Mouse (Mus musculus) lung, embryonic 15.5 days (tissue): ENCODE measurements at regions not wholly inside any gene's neighbourhood (a gene's known extent, or its start where the extent isn't known, plus 50 kb on each side); places are given as distances from the start of the nearest gene placed in this dataset.
"Not testable (repeated sequence)": the region's sequence is repeated elsewhere in the genome, so short reads cannot be mapped to it uniquely, and the experiment has no call there.

Experiments
- ATAC-seq: fragments of 200-750 bp; cut with Nextera tagmentation; 2 replicates; pipeline ENCODE4 v1.8.0; 2017; ENCODE audit warnings: moderate number of reproducible peaks, borderline replicate concordance; ENCODE audit not compliant: low FRiP score, low TSS enrichment; ENCODE audit errors: extremely low read depth
- H3K27ac ChIP-seq: fragments of 300-500 bp; sonication (generic); 2 replicates; pipeline ENCODE4 v1.5.1; 2015; ENCODE audit warnings: moderate library complexity, mild to moderate bottlenecking, inconsistent platforms
- H3K27me3 ChIP-seq: fragments of 300-500 bp; sonication (generic); 2 replicates; pipeline ENCODE4 v1.6.1; 2015; ENCODE audit warnings: inconsistent platforms
- H3K36me3 ChIP-seq: fragments of 300-500 bp; sonication (generic); 2 replicates; pipeline ENCODE4 v1.6.1; 2015; ENCODE audit warnings: inconsistent platforms
- H3K4me1 ChIP-seq: fragments of 300-500 bp; sonication (generic); 2 replicates; pipeline ENCODE4 v1.6.1; 2015; ENCODE audit warnings: inconsistent platforms
- H3K4me2 ChIP-seq: fragments of 300-500 bp; sonication (generic); 2 replicates; pipeline ENCODE4 v1.6.1; 2015; ENCODE audit warnings: inconsistent platforms, mild to moderate bottlenecking, moderate library complexity
- H3K4me3 ChIP-seq: fragments of 300-500 bp; sonication (generic); 2 replicates; pipeline ENCODE4 v1.5.1; 2015; ENCODE audit warnings: mild to moderate bottlenecking, inconsistent platforms
- H3K9ac ChIP-seq: fragments of 300-500 bp; sonication (generic); 2 replicates; pipeline ENCODE4 v1.6.1; 2015; ENCODE audit warnings: inconsistent platforms
- H3K9me3 ChIP-seq: fragments of 300-500 bp; sonication (generic); 2 replicates; pipeline ENCODE4 v1.6.1; 2016; ENCODE audit warnings: inconsistent platforms
- WGBS: fragments of 180-500 bp; shearing (Covaris S2); methylation state at CpG from one replicate; pipeline ENCODE4 v1.1.7; 2015; 5-methylcytosine and 5-hydroxymethylcytosine counted together

GRCm38 (mm10) chr5:149856101-149856500 lies 162.4 kb upstream of the Rxfp2 start:
- Histone ChIP-seq H3K36me3 (no peaks in the 10 kb centered on the region), H3K4me1 (no peaks in the 10 kb centered on the region), H3K4me3 (no peak overlapping the region), H3K9me3 (no peaks in the 10 kb centered on the region), H3K27ac (no peak overlapping the region), H3K9ac (no peak overlapping the region), H3K4me2 (no peak overlapping the region), H3K27me3 (no peaks in the 10 kb centered on the region)
- WGBS, result 83% methylated on average over 1 of the region's 1 CpGs
- ATAC-seq, result no peak

- Histone ChIP-seq H3K4me2 (no peak overlapping the region), H3K36me3 (no peaks in the 10 kb centered on the region), H3K27me3 (no peaks in the 10 kb centered on the region), H3K4me3 (no peak overlapping the region), H3K27ac (no peak overlapping the region), H3K9ac (no peak overlapping the region), H3K4me1 (no peaks in the 10 kb centered on the region), H3K9me3 (no peaks in the 10 kb centered on the region)
- ATAC-seq, result no peak
- 40% methylated on average over 1 of the region's 1 CpGs for WGBS
These were observed 161.5 kb upstream of the Rxfp2 start for GRCm38 (mm10) chr5:149857019-149857418.

- H3K27ac ChIP-seq, result no peak overlapping the region
- ATAC-seq, result peak; percentile 59; the same call in 1 of the 2 replicates
- 32% methylated on average over 4 of the region's 4 CpGs for WGBS
- H3K4me1 ChIP-seq, result no peaks in the 10 kb centered on the region
- no peak overlapping the region for H3K4me3 ChIP-seq
- no peaks in the 10 kb centered on the region for H3K36me3 ChIP-seq
- H3K9me3 ChIP-seq, result no peaks in the 10 kb centered on the region
- no peak overlapping the region for H3K4me2 ChIP-seq
- no peaks in the 10 kb centered on the region for H3K27me3 ChIP-seq
- H3K9ac ChIP-seq, result no peak overlapping the region
These were observed 156.9 kb upstream of the Rxfp2 start for GRCm38 (mm10) chr5:149861489-149861962.

DNA sequence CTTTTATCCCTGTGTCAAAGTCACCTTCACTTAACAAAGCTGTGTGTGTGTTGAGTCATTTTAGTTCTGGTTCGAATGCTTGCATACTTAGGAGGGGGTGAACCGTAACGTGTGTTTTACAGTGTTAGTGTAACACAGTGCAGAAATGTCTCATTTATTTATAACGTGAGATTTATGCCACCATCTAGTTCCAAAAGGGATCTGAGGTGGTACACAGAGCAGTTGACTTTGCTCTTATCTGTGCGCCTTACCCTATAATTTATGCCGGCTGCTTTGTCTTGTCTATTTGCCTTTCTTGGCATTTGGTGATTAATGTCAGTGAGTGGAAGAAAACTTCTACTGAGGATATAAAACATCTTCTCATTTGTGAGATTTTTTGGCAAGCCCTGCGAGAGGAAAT lies 150.5 kb upstream of the Rxfp2 start:
- 37% methylated on average over 7 of the region's 7 CpGs for WGBS
- no peak for ATAC-seq
- H3K4me3 ChIP-seq, result no peak overlapping the region
- H3K27ac ChIP-seq, result no peak overlapping the region
- H3K36me3 ChIP-seq, result no peaks in the 10 kb centered on the region
- no peaks in the 10 kb centered on the region for H3K9me3 ChIP-seq
- no peaks in the 10 kb centered on the region for H3K27me3 ChIP-seq
- H3K9ac ChIP-seq, result no peak overlapping the region
- peaks cover 4% of the 10 kb centered on the region; the same call in 1 of the 2 replicates for H3K4me1 ChIP-seq
- H3K4me2 ChIP-seq, result no peak overlapping the region

DNA sequence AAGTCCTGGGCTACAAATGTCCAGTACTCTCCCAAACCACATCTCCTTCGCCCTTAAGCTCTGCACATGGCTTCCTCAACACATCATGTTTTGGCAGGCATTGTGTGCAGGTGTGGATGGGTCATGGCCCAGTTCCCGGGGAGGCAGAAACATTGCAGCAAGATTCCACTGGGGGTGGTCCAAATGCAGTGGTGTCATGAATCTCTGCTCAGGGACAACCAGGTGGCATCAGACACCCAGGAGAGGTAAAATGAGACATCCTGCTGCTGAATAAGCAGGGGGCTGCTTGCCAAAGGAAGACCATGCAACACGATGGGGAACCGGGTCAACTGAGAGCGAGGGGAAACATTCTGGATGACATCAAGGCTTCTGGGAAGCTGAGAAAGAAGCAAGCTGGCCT lies 149.0 kb upstream of the Rxfp2 start:
- Histone ChIP-seq H3K4me3 (no peak overlapping the region), H3K27ac (no peak overlapping the region), H3K36me3 (no peaks in the 10 kb centered on the region), H3K4me1 (peaks cover 4% of the 10 kb centered on the region; the same call in 1 of the 2 replicates), H3K9ac (no peak overlapping the region), H3K27me3 (no peaks in the 10 kb centered on the region), H3K9me3 (no peaks in the 10 kb centered on the region), H3K4me2 (no peak overlapping the region)
- no peak for ATAC-seq
- WGBS, result 66% methylated on average over 5 of the region's 5 CpGs

- Histone ChIP-seq H3K27ac (no peak overlapping the region), H3K4me3 (no peak overlapping the region), H3K9ac (no peak overlapping the region), H3K4me1 (peaks cover 4% of the 10 kb centered on the region; the same call in 1 of the 2 replicates), H3K27me3 (no peaks in the 10 kb centered on the region), H3K4me2 (no peak overlapping the region), H3K36me3 (no peaks in the 10 kb centered on the region), H3K9me3 (no peaks in the 10 kb centered on the region)
- ATAC-seq, result no peak
- WGBS, result 77% methylated on average over 2 of the region's 2 CpGs
These were observed 147.9 kb upstream of the Rxfp2 start for GRCm38 (mm10) chr5:149870596-149870995.

DNA sequence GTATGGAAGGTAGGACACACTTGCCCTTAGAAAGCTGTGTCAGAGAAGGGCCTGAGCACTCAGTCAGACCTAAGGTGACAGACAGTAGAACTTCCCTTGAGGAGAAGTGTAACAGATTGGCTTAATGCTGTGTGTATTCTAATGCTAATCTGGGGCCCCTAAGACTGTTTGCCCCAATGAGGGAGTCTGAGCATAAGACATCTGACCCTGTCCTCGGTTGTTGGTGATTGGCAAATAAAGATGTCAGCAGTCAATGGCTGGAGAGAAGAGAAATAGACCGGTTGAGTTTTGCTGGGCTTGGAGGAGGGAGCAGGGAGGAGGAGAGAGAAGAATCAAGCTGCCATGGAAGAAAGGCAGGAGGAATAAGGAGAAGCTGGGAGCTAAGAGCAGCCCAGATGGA lies 147.0 kb upstream of the Rxfp2 start:
- no peak overlapping the region for H3K4me3 ChIP-seq
- H3K9me3 ChIP-seq, result no peaks in the 10 kb centered on the region
- H3K36me3 ChIP-seq, result no peaks in the 10 kb centered on the region
- ATAC-seq, result no peak
- no peak overlapping the region for H3K4me2 ChIP-seq
- H3K27me3 ChIP-seq, result no peaks in the 10 kb centered on the region
- H3K27ac ChIP-seq, result no peak overlapping the region
- WGBS, result 29% methylated on average over 2 of the region's 2 CpGs
- H3K9ac ChIP-seq, result no peak overlapping the region
- H3K4me1 ChIP-seq, result peaks cover 4% of the 10 kb centered on the region; the same call in 1 of the 2 replicates

GRCm38 (mm10) chr5:149873482-149874002 lies 144.9 kb upstream of the Rxfp2 start:
- no peak for ATAC-seq
- no peak overlapping the region; the same call in 1 of the 2 replicates for H3K4me3 ChIP-seq

GRCm38 (mm10) chr5:149874342-149874741 lies 144.1 kb upstream of the Rxfp2 start:
- no peak for ATAC-seq
- WGBS, result 78% methylated on average over 2 of the region's 2 CpGs
- Histone ChIP-seq H3K36me3 (no peaks in the 10 kb centered on the region), H3K4me3 (no peak overlapping the region), H3K9me3 (no peaks in the 10 kb centered on the region), H3K4me2 (no peak overlapping the region), H3K27ac (no peak overlapping the region), H3K9ac (no peak overlapping the region), H3K27me3 (no peaks in the 10 kb centered on the region), H3K4me1 (no peaks in the 10 kb centered on the region)

More at GRCm38 (mm10) chr5:149873482-149874002, 144.9 kb upstream of the Rxfp2 start:
- Histone ChIP-seq H3K9me3 (no peaks in the 10 kb centered on the region), H3K36me3 (no peaks in the 10 kb centered on the region), H3K27ac (no peak overlapping the region), H3K4me1 (peaks cover 4% of the 10 kb centered on the region; the same call in 1 of the 2 replicates), H3K27me3 (no peaks in the 10 kb centered on the region), H3K4me2 (peak overlapping the region; percentile 35; the same call in 1 of the 2 replicates), H3K9ac (no peak overlapping the region)
- 24% methylated on average over 9 of the region's 9 CpGs for WGBS

GRCm38 (mm10) chr5:149892453-149892852 lies 126.0 kb upstream of the Rxfp2 start:
- ATAC-seq, H3K4me3 ChIP-seq, H3K9ac ChIP-seq, H3K9me3 ChIP-seq, H3K4me1 ChIP-seq, H3K36me3 ChIP-seq, H3K4me2 ChIP-seq, H3K27me3 ChIP-seq, H3K27ac ChIP-seq: not testable (repeated sequence)

- no peak for ATAC-seq
- H3K4me2 ChIP-seq, result no peak overlapping the region
These were observed 111.5 kb upstream of the Rxfp2 start for GRCm38 (mm10) chr5:149906927-149907326.

GRCm38 (mm10) chr5:149908376-149909078 lies 109.9 kb upstream of the Rxfp2 start:
- H3K4me3 ChIP-seq, result no peak overlapping the region
- no peaks in the 10 kb centered on the region for H3K36me3 ChIP-seq
- H3K27me3 ChIP-seq, result no peaks in the 10 kb centered on the region
- H3K9ac ChIP-seq, result no peak overlapping the region
- H3K4me2 ChIP-seq, result no peak overlapping the region
- 0 out of 2 replicates have a peak, but pooled peaks cover 4% of the 10 kb centered on the region for H3K4me1 ChIP-seq
- H3K9me3 ChIP-seq, result no peaks in the 10 kb centered on the region
- WGBS, result 46% methylated on average over 4 of the region's 4 CpGs
- H3K27ac ChIP-seq, result no peak overlapping the region
- no peak for ATAC-seq

More at GRCm38 (mm10) chr5:149906927-149907326, 111.5 kb upstream of the Rxfp2 start:
- Histone ChIP-seq H3K36me3 (no peaks in the 10 kb centered on the region), H3K9me3 (no peaks in the 10 kb centered on the region), H3K4me3 (no peak overlapping the region), H3K9ac (no peak overlapping the region), H3K27ac (no peak overlapping the region), H3K27me3 (no peaks in the 10 kb centered on the region), H3K4me1 (0 out of 2 replicates have a peak, but pooled peaks cover 4% of the 10 kb centered on the region)
- 41% methylated on average over 3 of the region's 3 CpGs for WGBS
